In the genomic region with DNA sequence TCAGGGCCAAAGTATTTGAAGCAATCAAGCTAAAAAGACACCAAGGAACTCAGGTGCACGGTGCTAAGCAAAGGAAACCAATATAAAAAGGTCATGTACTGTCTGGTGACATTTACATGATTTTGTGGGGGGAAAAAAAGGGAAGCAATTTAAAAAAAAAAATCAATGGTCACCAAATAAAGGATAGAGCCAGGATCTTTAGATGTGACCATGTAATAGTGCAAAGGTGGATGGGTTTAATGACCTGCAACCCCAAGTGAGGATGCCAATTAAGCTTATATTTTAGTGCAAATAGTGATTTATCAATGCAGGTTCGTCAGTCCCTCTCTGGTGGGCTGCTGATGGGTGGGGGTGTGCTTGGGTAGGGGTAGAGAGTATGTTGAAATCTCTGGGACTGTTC, we compare ENCODE assay signal across 26 mouse cellular contexts.
DNase-seq lines count a peak whose midpoint lies in the region; ATAC-seq and TF ChIP-seq lines count a peak whose summit lies in the region.
"Had no signal": no experiment of that assay in that cellular context is flagged by ENCODE, and none has a peak within 500 bp of the region (broad histone marks: within the 10 kb centered on the region; RNA-seq: fewer than 3 reads in every experiment).

No protein-coding gene starts in this region.

- no peak for DNase-seq in heart, adult 2 months
- DNase-seq in heart, postnatal 10 days = no peak
- DNase-seq in heart, postnatal 0 days (ENCODE audit: low spot score) = no peak
- DNase-seq in heart, postnatal 36 days = no peak
- DNase-seq in midbrain, embryonic 11.5 days (ENCODE audit: low spot score, missing footprints) = peak; percentile 61
- DNase-seq in midbrain, embryonic 10.5 days (ENCODE audit: low spot score) = no peak
- DNase-seq: adrenal gland, adult 8-10 months; adrenal gland, postnatal 25 days; cerebellum, adult 11-12 months; cerebellum, adult 8-10 months; cerebellum, postnatal 10 days; cerebellum, postnatal 36 days; embryo, embryonic 11 days; gastrocnemius, postnatal 25 days had no signal

- no peak for TF ChIP-seq CTCF in heart, adult 2 months (IDR thresholded peaks at IDR 0.05)
- no peak for TF ChIP-seq CTCF in heart, postnatal 0 days (IDR thresholded peaks at IDR 0.05; ENCODE audit: low read depth)

- no peaks in the 10 kb centered on the region for H3K9me3 ChIP-seq in heart, embryonic 11.5 days (replicated peaks; ENCODE audit: control insufficient read depth, low read length)
- H3K9me3 ChIP-seq in heart, embryonic 14.5 days (ENCODE audit: control insufficient read depth, low read length) = no peaks in the 10 kb centered on the region
- no peaks in the 10 kb centered on the region for H3K9me3 ChIP-seq in heart, postnatal 0 days (replicated peaks; ENCODE audit: control insufficient read depth, low read length)
- no peaks in the 10 kb centered on the region for H3K9me3 ChIP-seq in midbrain, embryonic 11.5 days (ENCODE audit: control insufficient read depth, low read length)
- no peaks in the 10 kb centered on the region for H3K9me3 ChIP-seq in midbrain, embryonic 10.5 days (replicated peaks)
- H3K9me3 ChIP-seq: embryonic facial prominence, embryonic 10.5 days; embryonic facial prominence, embryonic 13.5 days; forebrain, embryonic 12.5 days; forebrain, embryonic 15.5 days; heart, embryonic 10.5 days; hindbrain, embryonic 12.5 days; hindbrain, embryonic 15.5 days had no signal

- H3K4me3 ChIP-seq in heart, adult 2 months = no peak overlapping the region
- no peak overlapping the region for H3K4me3 ChIP-seq in heart, embryonic 11.5 days (ENCODE audit: low read depth, low read length)
- H3K4me3 ChIP-seq in heart, embryonic 14.5 days (ENCODE audit: control insufficient read depth in 1 of 2, insufficient read depth in 1 of 2, low read depth in 1 of 2, low read length in 2 of 2) = no peak overlapping the region
- H3K4me3 ChIP-seq in heart, postnatal 0 days (ENCODE audit: low read depth, low read length) = no peak overlapping the region
- H3K4me3 ChIP-seq in midbrain, embryonic 11.5 days (ENCODE audit: low read depth, low read length) = no peak overlapping the region
- H3K4me3 ChIP-seq in midbrain, embryonic 10.5 days = no peak overlapping the region
- H3K4me3 ChIP-seq: embryonic facial prominence, embryonic 10.5 days; embryonic facial prominence, embryonic 13.5 days; erythroblast, embryonic 14.5 days; forebrain, embryonic 12.5 days; forebrain, embryonic 15.5 days; heart, embryonic 10.5 days; hindbrain, embryonic 12.5 days; hindbrain, embryonic 15.5 days had no signal

- 74% methylated on average over 2 of the region's 2 CpGs for WGBS in heart, adult 2 months
- 82% methylated on average over 2 of the region's 2 CpGs for WGBS in heart, embryonic 11.5 days (ENCODE audit: insufficient replicate concordance)
- 69% methylated on average over 2 of the region's 2 CpGs for WGBS in heart, embryonic 14.5 days
- 59% methylated on average over 2 of the region's 2 CpGs for WGBS in heart, postnatal 0 days
- WGBS in midbrain, embryonic 11.5 days = 77% methylated on average over 2 of the region's 2 CpGs
- 84% methylated on average over 2 of the region's 2 CpGs for WGBS in midbrain, embryonic 10.5 days

- H3K27me3 ChIP-seq in heart, adult 2 months (ENCODE audit: control insufficient read depth, insufficient read depth, low read length) = no peaks in the 10 kb centered on the region
- H3K27me3 ChIP-seq in heart, embryonic 11.5 days (ENCODE audit: control insufficient read depth, insufficient read depth, low read length) = no peaks in the 10 kb centered on the region
- H3K27me3 ChIP-seq in heart, embryonic 14.5 days (ENCODE audit: control insufficient read depth, insufficient read depth, low read length) = no peaks in the 10 kb centered on the region
- no peaks in the 10 kb centered on the region for H3K27me3 ChIP-seq in heart, postnatal 0 days (ENCODE audit: control insufficient read depth, insufficient read depth, low read length)
- H3K27me3 ChIP-seq in midbrain, embryonic 11.5 days (ENCODE audit: control insufficient read depth, insufficient read depth, low read length) = no peaks in the 10 kb centered on the region
- no peaks in the 10 kb centered on the region for H3K27me3 ChIP-seq in midbrain, embryonic 10.5 days (ENCODE audit: low read depth, poor library complexity, severe bottlenecking)
- H3K27me3 ChIP-seq: embryonic facial prominence, embryonic 13.5 days; forebrain, embryonic 12.5 days; forebrain, embryonic 15.5 days; hindbrain, embryonic 12.5 days; hindbrain, embryonic 15.5 days had no signal

- H3K4me1 ChIP-seq in heart, adult 2 months (ENCODE audit: control insufficient read depth, insufficient read depth, low read length) = peaks cover 9% of the 10 kb centered on the region
- peaks cover 16% of the 10 kb centered on the region for H3K4me1 ChIP-seq in heart, embryonic 11.5 days (ENCODE audit: control insufficient read depth, insufficient read depth, low read length)
- H3K4me1 ChIP-seq in heart, embryonic 14.5 days (ENCODE audit: control insufficient read depth in 2 of 2, insufficient read depth in 2 of 2, low read length in 2 of 2) = peaks cover 13 to 32% of the 10 kb centered on the region in 2 experiments
- H3K4me1 ChIP-seq in heart, postnatal 0 days (ENCODE audit: control insufficient read depth, insufficient read depth) = peaks cover 19% of the 10 kb centered on the region
- no peaks in the 10 kb centered on the region for H3K4me1 ChIP-seq in midbrain, embryonic 11.5 days (ENCODE audit: control insufficient read depth, insufficient read depth, low read length)
- H3K4me1 ChIP-seq in midbrain, embryonic 10.5 days = peaks cover 12% of the 10 kb centered on the region; the same call in 1 of the 2 replicates
- H3K4me1 ChIP-seq: embryonic facial prominence, embryonic 10.5 days; embryonic facial prominence, embryonic 13.5 days; forebrain, embryonic 12.5 days; forebrain, embryonic 15.5 days; hindbrain, embryonic 12.5 days; hindbrain, embryonic 15.5 days had no signal

- no peak overlapping the region for H3K4me2 ChIP-seq in heart, embryonic 11.5 days
- H3K4me2 ChIP-seq in heart, embryonic 14.5 days (ENCODE audit: low read length) = no peak overlapping the region
- H3K4me2 ChIP-seq in heart, postnatal 0 days (ENCODE audit: low read depth, low read length) = no peak overlapping the region
- no peak overlapping the region for H3K4me2 ChIP-seq in midbrain, embryonic 11.5 days
- H3K4me2 ChIP-seq: embryonic facial prominence, embryonic 13.5 days; forebrain, embryonic 12.5 days; forebrain, embryonic 15.5 days; hindbrain, embryonic 12.5 days; hindbrain, embryonic 15.5 days had no signal

- intact Hi-C loops in heart, adult 2 months (cut with DNase I) = no loop called here
- intact Hi-C loops in heart, postnatal 10 days (cut with DNase I) = loop anchor here (5.0 kb wide), 1 partner anchor 165 kb away; the partner anchor contains the start of gene Daam1
- intact Hi-C loops in heart, postnatal 36 days (cut with DNase I) = no loop called here

- peaks cover 9% of the 10 kb centered on the region for H3K36me3 ChIP-seq in heart, adult 2 months (ENCODE audit: control insufficient read depth, insufficient read depth, low read length)
- peaks cover 11% of the 10 kb centered on the region for H3K36me3 ChIP-seq in heart, embryonic 11.5 days (ENCODE audit: control insufficient read depth, insufficient read depth, low read length)
- peaks cover 45% of the 10 kb centered on the region for H3K36me3 ChIP-seq in heart, embryonic 14.5 days (ENCODE audit: control insufficient read depth, insufficient read depth, low read length)
- H3K36me3 ChIP-seq in heart, postnatal 0 days (replicated peaks; ENCODE audit: control insufficient read depth, insufficient read depth, low read length) = peaks cover 26% of the 10 kb centered on the region
- H3K36me3 ChIP-seq in midbrain, embryonic 11.5 days (ENCODE audit: control insufficient read depth, insufficient read depth, low read length) = peaks cover 4% of the 10 kb centered on the region; the same call in 1 of the 2 replicates
- H3K36me3 ChIP-seq in midbrain, embryonic 10.5 days = peaks cover 26% of the 10 kb centered on the region

- no peak for ATAC-seq in heart, embryonic 11.5 days (replicated peaks; ENCODE audit: insufficient number of reproducible peaks, low FRiP score, low TSS enrichment)
- ATAC-seq in heart, embryonic 14.5 days (ENCODE audit: insufficient number of reproducible peaks, insufficient read depth, low FRiP score, low read depth) = no peak
- ATAC-seq in heart, postnatal 0 days (ENCODE audit: insufficient read depth, low read depth) = no peak
- ATAC-seq in midbrain, embryonic 11.5 days (ENCODE audit: low FRiP score) = no peak
- ATAC-seq: activated CD4-positive, CD25-positive, alpha-beta regulatory T cell, adult 4 months; forebrain, embryonic 15.5 days; intestine, postnatal 0 days had no signal

- TF ChIP-seq POLR2A in heart, adult 2 months (IDR thresholded peaks at IDR 0.05; ENCODE audit: insufficient read depth, low read depth, low read length) = no peak

- no peak for TF ChIP-seq EP300 in heart, adult 2 months (IDR thresholded peaks at IDR 0.05; ENCODE audit: insufficient read depth, low read depth, low read length)
- no peak for TF ChIP-seq EP300 in heart, postnatal 0 days (IDR thresholded peaks at IDR 0.05; ENCODE audit: low read depth)

- H3K9ac ChIP-seq in heart, adult 2 months (ENCODE audit: low read depth, low read length) = no peak overlapping the region
- no peak overlapping the region for H3K9ac ChIP-seq in heart, embryonic 11.5 days (ENCODE audit: low read depth, low read length)
- H3K9ac ChIP-seq in heart, embryonic 14.5 days (ENCODE audit: low read length) = 0 out of 2 replicates have a peak overlapping the region, but pooled peaks have one; percentile 27
- no peak overlapping the region for H3K9ac ChIP-seq in heart, postnatal 0 days (replicated peaks; ENCODE audit: low read depth, low read length)
- H3K9ac ChIP-seq in midbrain, embryonic 11.5 days (ENCODE audit: low read length) = no peak overlapping the region
- H3K9ac ChIP-seq: embryonic facial prominence, embryonic 13.5 days; forebrain, embryonic 12.5 days; forebrain, embryonic 15.5 days; hindbrain, embryonic 12.5 days; hindbrain, embryonic 15.5 days had no signal

- no peaks in the 10 kb centered on the region for H3K79me2 ChIP-seq in heart, adult 2 months (replicated peaks; ENCODE audit: control insufficient read depth, insufficient read depth, low read length)

- H3K27ac ChIP-seq in heart, adult 2 months = peak overlapping the region; percentile 49; the same call in 1 of the 2 replicates
- no peak overlapping the region for H3K27ac ChIP-seq in heart, embryonic 11.5 days (ENCODE audit: low read depth, low read length)
- H3K27ac ChIP-seq in heart, embryonic 14.5 days (replicated peaks in 1 of 2; ENCODE audit: control insufficient read depth in 1 of 2, insufficient read depth in 1 of 2, low read depth in 2 of 2, low read length in 2 of 2) = peak overlapping the region in 1 of 2 experiments; percentile 55; a peak in 3 of 4 replicates
- H3K27ac ChIP-seq in heart, postnatal 0 days (ENCODE audit: low read depth) = peak overlapping the region; percentile 16
- H3K27ac ChIP-seq in midbrain, embryonic 11.5 days (ENCODE audit: low read depth, low read length) = no peak overlapping the region
- no peak overlapping the region for H3K27ac ChIP-seq in midbrain, embryonic 10.5 days (replicated peaks)
- H3K27ac ChIP-seq: embryonic facial prominence, embryonic 10.5 days; embryonic facial prominence, embryonic 13.5 days; forebrain, embryonic 12.5 days; forebrain, embryonic 15.5 days; heart, embryonic 10.5 days; hindbrain, embryonic 12.5 days; hindbrain, embryonic 15.5 days had no signal

Comparison
In these comparisons a context has a peak if more than half of its experiments do, and no peak if none do; other contexts are left out.
1. H3K27ac ChIP-seq: peak in heart, adult 2 months (single experiment) and heart, postnatal 0 days (single experiment); none in heart, embryonic 11.5 days (single experiment), midbrain, embryonic 11.5 days (single experiment) and midbrain, embryonic 10.5 days (single experiment).